Mouse (Mus musculus) olfactory bulb, adult 2 months (tissue): ENCODE data around the gene Ntrk3.

ENCODE experiments used
- CTCF ChIP-seq: fragments of 200-500 bp; IDR thresholded peaks from 2 replicates; pipeline ENCODE4 v1.5.1; 2012; ENCODE audit warnings: low read depth, mild to moderate bottlenecking, low read length, moderate library complexity; ENCODE audit not compliant: insufficient read depth
- POLR2A ChIP-seq: fragments of 200-500 bp; IDR thresholded peaks from 2 replicates; pipeline ENCODE4 v1.6.1; 2012; ENCODE audit warnings: mild to moderate bottlenecking, low read depth, low read length, moderate library complexity; ENCODE audit not compliant: insufficient read depth

DNA sequence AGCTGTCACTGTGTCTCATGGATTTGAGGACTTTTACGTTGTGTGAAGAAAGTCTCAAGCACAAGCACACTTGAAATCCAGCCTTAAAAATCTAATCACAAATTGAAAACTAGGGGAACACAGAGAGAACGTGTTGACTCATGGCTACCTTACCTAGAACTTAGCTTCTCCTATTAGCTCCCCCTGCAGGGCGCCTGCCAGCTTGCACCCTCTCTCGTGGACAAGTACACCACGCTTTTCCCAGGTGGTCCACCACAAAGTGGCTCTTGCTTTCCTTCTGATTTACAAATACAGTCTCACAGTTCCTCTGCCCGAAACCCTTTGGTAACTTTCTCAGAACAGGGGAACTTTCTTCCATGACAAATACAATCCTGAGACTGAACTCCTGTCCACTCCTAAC lies 94.1 kb downstream of the Ntrk3 start:
- TF ChIP-seq CTCF (no peak), POLR2A (no peak)
